Mouse (Mus musculus): ENCODE measurements around the gene Gm20518. TPM values are rescaled to one million over a fixed set of nuclear protein-coding genes. Genes with fewer than 3 reads are reported as not detected.

Gm20518 gene
- polyA plus RNA-seq, 1 experiment from 2014 or later = 0.55 TPM

DNA sequence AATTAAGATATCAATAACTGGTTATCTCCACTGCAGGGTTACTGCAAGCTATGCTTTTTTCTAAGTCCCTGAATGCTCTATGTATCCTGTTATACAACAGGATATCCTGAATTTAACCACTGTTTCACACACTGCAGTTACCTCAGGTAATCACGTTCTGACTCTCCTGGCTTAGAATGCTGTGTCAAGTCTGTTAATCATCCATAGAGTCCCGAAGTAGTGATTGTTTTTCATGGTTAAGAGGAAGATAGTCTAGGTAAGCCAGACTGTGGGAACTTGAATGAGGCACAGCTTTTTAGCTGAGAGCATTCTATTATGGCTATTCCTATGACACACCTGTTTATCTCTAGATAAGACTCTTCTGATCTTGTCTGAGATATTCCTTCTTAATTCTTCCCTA is 26.2 kb downstream of the Gm20518 start:
- 91% methylated on average over 2 of the region's 2 CpGs for WGBS
- H3K4me2 ChIP-seq (replicated peaks) = no peak overlapping the region
- no peak overlapping the region for H3K9ac ChIP-seq (replicated peaks)
- H3K27ac ChIP-seq (replicated peaks) = no peak overlapping the region
- H3K27me3 ChIP-seq = no peaks in the 10 kb centered on the region
- ATAC-seq (ENCODE audit: low FRiP score, low read depth) = no peak
- H3K4me3 ChIP-seq = no peak overlapping the region
- H3K9me3 ChIP-seq = no peaks in the 10 kb centered on the region
- H3K36me3 ChIP-seq = peaks cover 23% of the 10 kb centered on the region
- H3K4me1 ChIP-seq = peaks cover 10% of the 10 kb centered on the region; the same call in 1 of the 2 replicates

DNA sequence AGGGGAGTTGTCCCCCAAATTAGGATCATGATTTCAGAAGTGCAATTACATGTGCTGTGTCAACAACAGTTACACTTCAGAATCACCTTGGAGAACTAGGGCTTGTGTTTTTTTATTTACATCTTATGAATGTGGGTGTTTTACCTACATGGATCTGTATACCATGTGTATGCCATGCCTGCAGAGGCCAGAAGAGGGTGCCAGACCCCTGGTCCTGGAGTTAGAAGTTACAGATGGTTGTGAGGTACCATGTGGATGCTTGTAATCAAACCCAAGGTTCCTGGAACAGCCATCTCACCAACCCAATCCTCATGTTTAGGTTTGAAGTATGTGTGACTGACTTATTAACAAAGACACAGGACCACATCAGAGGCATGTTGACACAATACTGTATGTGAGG is 32.9 kb downstream of the Gm20518 start:
- H3K4me3 ChIP-seq = no peak overlapping the region
- no peak overlapping the region for H3K27ac ChIP-seq (replicated peaks)
- ATAC-seq (ENCODE audit: low FRiP score, low read depth) = no peak
- no peak overlapping the region for H3K4me2 ChIP-seq (replicated peaks)
- no peaks in the 10 kb centered on the region for H3K27me3 ChIP-seq
- H3K9me3 ChIP-seq = no peaks in the 10 kb centered on the region
- no peak overlapping the region for H3K9ac ChIP-seq (replicated peaks)
- peaks cover 66% of the 10 kb centered on the region for H3K36me3 ChIP-seq
- H3K4me1 ChIP-seq = peaks cover 10% of the 10 kb centered on the region; the same call in 1 of the 2 replicates

GRCm38 (mm10) chr16:17857157-17857556 is 34.3 kb downstream of the Gm20518 start:
- no peak overlapping the region for H3K4me2 ChIP-seq (replicated peaks)
- H3K36me3 ChIP-seq = peaks cover 78% of the 10 kb centered on the region
- 85% methylated on average over 7 of the region's 7 CpGs for WGBS

DNA sequence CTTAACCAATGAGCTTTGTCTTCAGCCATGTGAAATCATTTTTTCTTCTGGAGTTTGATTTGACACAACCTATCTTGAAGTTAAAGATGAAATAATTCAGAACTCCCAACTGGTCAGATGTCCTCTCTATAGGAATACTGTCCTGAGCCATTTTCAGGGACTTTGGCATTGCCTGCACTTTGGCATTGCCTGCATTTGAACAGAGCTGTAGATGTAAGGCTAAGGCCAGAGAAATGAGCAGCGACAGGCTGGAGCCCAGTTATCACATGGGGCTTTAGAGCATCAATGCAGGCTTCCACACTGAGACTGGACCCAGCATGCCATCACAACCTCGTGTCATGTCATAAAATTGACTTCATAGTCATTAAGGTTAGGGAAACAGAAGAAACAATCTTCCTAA is 38.2 kb downstream of the Gm20518 start:
- ATAC-seq (ENCODE audit: low FRiP score, low read depth) = no peak
- H3K36me3 ChIP-seq = peaks cover 90% of the 10 kb centered on the region
- H3K9ac ChIP-seq (replicated peaks) = no peak overlapping the region
- WGBS = 91% methylated on average over 2 of the region's 2 CpGs
- no peak overlapping the region for H3K4me2 ChIP-seq (replicated peaks)
- H3K27ac ChIP-seq (replicated peaks) = no peak overlapping the region
- H3K27me3 ChIP-seq = no peaks in the 10 kb centered on the region
- no peaks in the 10 kb centered on the region for H3K4me1 ChIP-seq
- H3K9me3 ChIP-seq = no peaks in the 10 kb centered on the region
- H3K4me3 ChIP-seq = no peak overlapping the region

More at GRCm38 (mm10) chr16:17857157-17857556, 34.3 kb downstream of the Gm20518 start:
- H3K9me3 ChIP-seq = no peaks in the 10 kb centered on the region
- H3K4me1 ChIP-seq = peaks cover 4% of the 10 kb centered on the region; the same call in 1 of the 2 replicates
- H3K27ac ChIP-seq (replicated peaks) = no peak overlapping the region
- no peaks in the 10 kb centered on the region for H3K27me3 ChIP-seq
- no peak overlapping the region for H3K9ac ChIP-seq (replicated peaks)
- no peak for ATAC-seq (ENCODE audit: low FRiP score, low read depth)
- no peak overlapping the region for H3K4me3 ChIP-seq

DNA sequence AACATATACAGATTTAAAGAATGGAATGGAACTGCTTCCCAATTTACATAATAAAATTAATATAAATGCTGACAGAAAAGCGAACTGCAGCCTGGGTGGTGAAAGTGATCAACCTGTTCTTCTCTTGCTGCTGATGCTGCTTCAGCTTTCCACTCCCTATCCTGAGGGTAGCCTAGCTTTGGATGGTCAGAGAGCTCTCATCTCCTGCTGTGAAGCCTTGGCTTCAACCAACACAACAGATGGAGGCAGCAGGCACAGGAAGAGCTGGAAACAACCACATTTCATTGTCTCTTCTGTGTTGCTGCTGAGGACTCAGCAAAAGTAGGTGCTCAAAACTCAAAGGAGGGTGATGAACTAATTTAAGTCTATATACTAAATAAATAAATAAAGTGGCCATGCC is 39.6 kb downstream of the Gm20518 start:
- peaks cover 87% of the 10 kb centered on the region for H3K36me3 ChIP-seq
- no peak overlapping the region for H3K9ac ChIP-seq (replicated peaks)
- 97% methylated on average over 1 of the region's 1 CpGs for WGBS
- H3K27ac ChIP-seq (replicated peaks) = no peak overlapping the region
- no peak for ATAC-seq (ENCODE audit: low FRiP score, low read depth)
- H3K9me3 ChIP-seq = no peaks in the 10 kb centered on the region
- H3K4me3 ChIP-seq = no peak overlapping the region
- no peaks in the 10 kb centered on the region for H3K27me3 ChIP-seq
- no peaks in the 10 kb centered on the region for H3K4me1 ChIP-seq
- no peak overlapping the region for H3K4me2 ChIP-seq (replicated peaks)

- H3K4me3 ChIP-seq = no peak overlapping the region
- H3K27ac ChIP-seq (replicated peaks) = no peak overlapping the region
- no peak for ATAC-seq (ENCODE audit: low FRiP score, low read depth)
- 93% methylated on average over 5 of the region's 5 CpGs for WGBS
- no peaks in the 10 kb centered on the region for H3K4me1 ChIP-seq
- H3K9me3 ChIP-seq = no peaks in the 10 kb centered on the region
- no peak overlapping the region for H3K9ac ChIP-seq (replicated peaks)
- no peaks in the 10 kb centered on the region for H3K27me3 ChIP-seq
- H3K4me2 ChIP-seq (replicated peaks) = no peak overlapping the region
- H3K36me3 ChIP-seq = peaks cover 87% of the 10 kb centered on the region
These were observed 40.1 kb downstream of the Gm20518 start for GRCm38 (mm10) chr16:17851331-17851730.

DNA sequence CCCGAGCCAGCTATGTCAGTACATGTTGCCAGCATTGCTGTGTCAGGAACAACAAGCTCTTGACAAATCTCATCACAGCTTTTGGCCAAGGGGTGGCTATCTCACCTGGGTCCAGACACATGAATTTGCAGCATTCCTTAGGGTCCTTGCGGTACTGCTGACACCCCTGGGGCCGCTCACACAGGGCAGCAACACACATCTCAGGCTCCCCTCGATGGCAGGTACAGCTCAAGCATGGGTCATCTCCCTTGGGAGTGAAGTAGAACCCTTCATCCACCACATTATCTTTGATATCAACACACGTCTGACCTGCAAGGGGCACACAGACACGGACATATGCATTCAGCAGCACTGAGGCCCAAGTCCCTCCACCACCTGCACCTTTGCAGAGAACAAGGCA is 42.0 kb downstream of the Gm20518 start:
- Histone ChIP-seq H3K27ac (replicated peaks) (no peak overlapping the region), H3K9ac (replicated peaks) (no peak overlapping the region), H3K4me3 (no peak overlapping the region), H3K4me2 (replicated peaks) (no peak overlapping the region), H3K27me3 (no peaks in the 10 kb centered on the region), H3K9me3 (no peaks in the 10 kb centered on the region), H3K4me1 (no peaks in the 10 kb centered on the region), H3K36me3 (peaks cover 89% of the 10 kb centered on the region)
- WGBS = 93% methylated on average over 6 of the region's 6 CpGs
- no peak for ATAC-seq (ENCODE audit: low FRiP score, low read depth)

DNA sequence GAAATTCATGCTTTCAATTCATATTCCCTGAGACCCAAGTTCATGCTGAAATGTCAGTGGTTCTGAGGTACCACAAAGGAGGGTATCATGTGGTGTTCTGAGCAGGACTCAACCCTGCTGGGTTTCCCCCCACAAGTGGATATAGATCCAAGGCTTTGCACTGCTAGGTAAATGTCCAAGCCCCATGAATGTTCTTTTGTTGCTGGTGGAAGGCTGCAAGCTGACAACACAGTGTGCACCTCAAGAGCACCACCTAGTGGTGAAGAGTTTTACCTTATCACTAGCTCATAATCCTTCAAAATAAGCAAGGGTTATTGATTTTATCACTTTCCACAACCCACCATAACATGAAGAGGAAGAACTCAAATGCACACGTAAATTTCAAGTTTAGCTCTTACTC is 42.5 kb downstream of the Gm20518 start:
- no peak overlapping the region for H3K4me2 ChIP-seq (replicated peaks)
- peak overlapping the region; percentile 40; the same call in 1 of the 2 replicates for H3K27ac ChIP-seq (replicated peaks)
- WGBS = 36% methylated on average over 1 of the region's 1 CpGs
- H3K4me1 ChIP-seq = no peaks in the 10 kb centered on the region
- H3K9me3 ChIP-seq = no peaks in the 10 kb centered on the region
- H3K27me3 ChIP-seq = no peaks in the 10 kb centered on the region
- no peak overlapping the region for H3K9ac ChIP-seq (replicated peaks)
- H3K4me3 ChIP-seq = no peak overlapping the region
- no peak for ATAC-seq (ENCODE audit: low FRiP score, low read depth)
- peaks cover 89% of the 10 kb centered on the region for H3K36me3 ChIP-seq

DNA sequence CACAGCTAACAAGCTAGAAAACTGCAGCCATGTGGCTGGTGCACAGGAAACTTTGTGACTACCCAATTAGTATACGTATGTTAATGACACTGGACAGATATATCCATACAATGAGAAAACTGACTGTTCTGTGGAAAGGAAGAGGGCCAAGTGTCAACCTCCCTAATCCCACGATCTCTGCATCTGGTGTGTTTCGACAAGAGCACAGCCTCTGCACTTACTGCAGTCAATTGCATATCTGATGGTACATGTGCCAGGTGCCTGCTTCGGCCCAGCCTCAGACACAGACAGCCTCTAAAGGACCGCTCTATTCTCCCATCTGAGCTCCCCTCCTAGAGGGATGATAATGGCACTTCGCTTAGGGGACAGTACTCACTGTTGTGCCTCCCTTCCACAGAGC is 43.0 kb downstream of the Gm20518 start:
- no peak for ATAC-seq (ENCODE audit: low FRiP score, low read depth)
- Histone ChIP-seq H3K9me3 (no peaks in the 10 kb centered on the region), H3K4me1 (no peaks in the 10 kb centered on the region), H3K27ac (replicated peaks) (0 out of 2 replicates have a peak overlapping the region, but pooled peaks have one; percentile 40), H3K9ac (replicated peaks) (no peak overlapping the region), H3K4me3 (no peak overlapping the region), H3K27me3 (no peaks in the 10 kb centered on the region), H3K4me2 (replicated peaks) (no peak overlapping the region), H3K36me3 (peaks cover 91% of the 10 kb centered on the region)
- WGBS = 96% methylated on average over 6 of the region's 6 CpGs

GRCm38 (mm10) chr16:17843701-17844365 is 47.6 kb downstream of the Gm20518 start:
- no peaks in the 10 kb centered on the region for H3K4me1 ChIP-seq
- no peaks in the 10 kb centered on the region for H3K27me3 ChIP-seq
- no peak overlapping the region for H3K27ac ChIP-seq (replicated peaks)
- ATAC-seq (ENCODE audit: low FRiP score, low read depth) = no peak
- H3K9me3 ChIP-seq = no peaks in the 10 kb centered on the region
- 92% methylated on average over 10 of the region's 10 CpGs for WGBS
- H3K4me2 ChIP-seq (replicated peaks) = no peak overlapping the region
- no peak overlapping the region for H3K4me3 ChIP-seq
- H3K9ac ChIP-seq (replicated peaks) = no peak overlapping the region
- peaks cover 91% of the 10 kb centered on the region for H3K36me3 ChIP-seq

- H3K4me2 ChIP-seq (replicated peaks) = no peak overlapping the region
- H3K4me3 ChIP-seq = no peak overlapping the region
- no peak overlapping the region for H3K9ac ChIP-seq (replicated peaks)
- H3K27ac ChIP-seq (replicated peaks) = no peak overlapping the region
- WGBS = 95% methylated on average over 7 of the region's 7 CpGs
- 0 out of 2 replicates have a peak, but pooled peaks cover 7% of the 10 kb centered on the region for H3K27me3 ChIP-seq
- H3K36me3 ChIP-seq = peaks cover 80% of the 10 kb centered on the region
- H3K4me1 ChIP-seq = no peaks in the 10 kb centered on the region
- no peak for ATAC-seq (ENCODE audit: low FRiP score, low read depth)
- H3K9me3 ChIP-seq = no peaks in the 10 kb centered on the region
These were observed 49.0 kb downstream of the Gm20518 start for GRCm38 (mm10) chr16:17842437-17842836.

DNA sequence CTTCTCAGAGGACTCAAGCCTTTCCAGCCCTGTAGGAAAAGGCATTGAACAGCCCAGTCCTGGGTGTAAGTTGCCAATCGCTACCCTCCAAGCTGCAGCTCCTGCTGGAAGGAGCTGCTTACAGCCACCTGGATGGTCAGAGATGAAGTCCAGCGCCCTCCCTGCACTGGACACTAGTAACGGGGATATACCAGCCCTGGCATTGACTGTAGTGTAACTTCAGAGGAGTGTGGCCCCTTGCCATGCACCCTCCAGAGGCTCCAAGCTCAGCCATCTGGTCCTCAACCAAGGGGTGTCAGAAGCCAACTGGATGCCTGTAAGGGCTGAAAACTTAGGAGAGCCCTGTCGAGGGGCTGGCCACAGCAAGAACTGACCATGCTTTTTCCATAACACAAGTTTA is 51.5 kb downstream of the Gm20518 start:
- Histone ChIP-seq H3K4me3 (no peak overlapping the region), H3K4me2 (replicated peaks) (no peak overlapping the region), H3K27me3 (peaks cover 32% of the 10 kb centered on the region), H3K36me3 (peaks cover 55% of the 10 kb centered on the region), H3K4me1 (no peaks in the 10 kb centered on the region), H3K9ac (replicated peaks) (no peak overlapping the region), H3K9me3 (no peaks in the 10 kb centered on the region), H3K27ac (replicated peaks) (no peak overlapping the region)
- 88% methylated on average over 4 of the region's 4 CpGs for WGBS
- no peak for ATAC-seq (ENCODE audit: low FRiP score, low read depth)

- peaks cover 51% of the 10 kb centered on the region for H3K27me3 ChIP-seq
- H3K4me3 ChIP-seq = no peak within 1 kb of the TSS
- 82% methylated on average over 6 of the region's 6 CpGs for WGBS
- no peak within 1 kb of the TSS for H3K27ac ChIP-seq (replicated peaks)
- H3K9ac ChIP-seq (replicated peaks) = no peak within 1 kb of the TSS
- H3K36me3 ChIP-seq = peaks cover 36% of the 10 kb centered on the region
- peaks cover 7% of the 10 kb centered on the region for H3K4me1 ChIP-seq
- no peak within 1 kb of the TSS for H3K4me2 ChIP-seq (replicated peaks)
- no peaks in the 10 kb centered on the region for H3K9me3 ChIP-seq
- no peak for ATAC-seq (ENCODE audit: low FRiP score, low read depth)
These were observed 53.4 kb downstream of the Gm20518 start, which contains the start of gene Car15 for GRCm38 (mm10) chr16:17838051-17838450. TSS of gene Car15 (minus strand) at chr16:17838364.

Data from midbrain, embryonic 12.5 days (tissue).